Mouse (Mus musculus) stomach, postnatal 0 days (tissue): ENCODE measurements at regions not wholly inside any gene's neighbourhood (a gene's known extent, or its start where the extent isn't known, plus 50 kb on each side); places are given as distances from the start of the nearest gene placed in this dataset.

Experiments
- CTCF ChIP-seq: IDR thresholded peaks from 2 replicates; pipeline ENCODE4 v1.5.1; 2016; ENCODE audit warnings: antibody characterized with exemption, low read depth, mild to moderate bottlenecking, moderate library complexity
- EP300 ChIP-seq: optimal IDR thresholded peaks from 2 replicates; pipeline ENCODE3; 2016; ENCODE audit warnings: antibody characterized with exemption

- no peak for TF ChIP-seq EP300
- TF ChIP-seq CTCF = no peak
Measured at GRCm38 (mm10) chr9:61251606-61252005, 120.6 kb upstream of the Tle3 start.
